Mouse (Mus musculus) liver, embryonic 14.5 days (tissue): ENCODE data around the gene Rnh1.

Source experiments
- CTCF ChIP-seq: IDR thresholded peaks from 2 replicates; pipeline ENCODE4 v1.5.1; 2016; ENCODE audit warnings: antibody characterized with exemption, low read depth, control low read depth
- EP300 ChIP-seq: IDR thresholded peaks from 2 replicates; pipeline ENCODE4 v1.6.1; 2016; ENCODE audit warnings: antibody characterized with exemption, low read depth

GRCm38 (mm10) chr7:141167901-141168517, 4.6 kb downstream of the Rnh1 start:
- TF ChIP-seq CTCF, result no peak
- no peak for TF ChIP-seq EP300
